Mouse (Mus musculus) frontal cortex, adult 2 months (tissue): ENCODE results near the gene Rab44. TPM values are rescaled to one million over a fixed set of nuclear protein-coding genes. Genes with fewer than 3 reads are reported as not detected.

ENCODE experiments used
- DNase-seq, 2 experiments: peaks; one replicate each; pipeline ENCODE4 v3.0.0; 2022; ENCODE audit warnings: low spot score in 1 of 2; ENCODE audit errors: extremely low spot score in 1 of 2
- polyA plus RNA-seq: library from polyadenylated mRNA; depleted of rRNA; stranded (reverse); fragments of >200 nt; gene quantifications from 2 replicates; pipeline ENCODE4 v1.2.3, GENCODE M21; 2012; rRNA removed

Gene Rab44
- polyA plus RNA-seq, 1 experiment = 0.08 TPM

DNA sequence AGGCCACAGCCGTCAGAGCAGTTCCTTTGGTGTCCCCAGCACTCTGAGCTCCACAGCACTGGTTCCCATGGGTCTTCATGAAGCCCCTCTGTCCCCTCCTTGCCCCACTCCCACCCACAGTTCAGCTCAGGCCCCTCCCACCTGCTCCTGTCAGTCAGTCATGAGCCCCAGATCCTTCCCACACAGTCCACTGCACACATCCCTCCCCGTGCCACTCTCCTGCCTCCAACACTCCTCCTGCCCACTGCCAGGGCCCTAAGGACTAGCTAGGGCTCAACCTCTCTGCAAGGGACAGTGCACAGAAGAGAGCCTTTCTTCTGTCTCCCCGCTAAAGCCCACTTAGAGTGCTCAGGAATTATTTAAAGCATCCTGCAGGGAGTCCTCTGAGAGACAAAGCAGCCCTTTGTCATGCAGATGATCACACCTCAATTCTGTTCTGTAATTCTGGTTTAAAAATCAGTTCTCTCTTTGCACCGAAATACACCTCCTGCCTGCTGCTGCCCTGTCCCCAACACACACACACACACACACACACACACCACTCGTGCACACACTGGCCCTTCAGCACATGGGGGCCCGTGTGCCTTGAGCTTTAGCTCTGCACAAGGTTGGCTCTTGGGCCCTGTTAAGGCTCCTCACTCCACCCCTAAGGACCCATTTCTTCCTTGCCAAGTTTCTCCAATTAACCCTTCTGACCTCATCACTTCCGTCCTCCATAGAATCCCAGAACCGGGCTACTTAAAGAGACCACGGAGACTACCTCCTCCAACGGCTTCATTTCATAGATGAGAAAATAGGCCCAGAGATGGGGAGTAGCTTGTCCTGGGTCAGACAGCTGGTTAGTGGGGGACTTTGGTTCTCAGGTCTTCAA is 73.3 kb downstream of the Rab44 start:
- no peak for DNase-seq

- DNase-seq = no peak
Observed at GRCm38 (mm10) chr17:29188989-29189388, 75.0 kb downstream of the Rab44 start.

- DNase-seq = no peak
Observed at GRCm38 (mm10) chr17:29195579-29195978, 81.6 kb downstream of the Rab44 start.

Other genes with a start within 250 kb of the Rab44 start
- 6.6 and 8.3 TPM in 2 replicates for gene 4930539E08Rik, start 198.8 kb upstream of the Rab44 start, polyA plus RNA-seq
- 0.23 TPM in 1 of 2 replicates, not detected in the other for gene Pxt1, start 170.3 kb upstream of the Rab44 start, polyA plus RNA-seq
- 49.1 and 50.1 TPM in 2 replicates for gene Kctd20, start 162.2 kb upstream of the Rab44 start, polyA plus RNA-seq
- 80.7 and 86.2 TPM in 2 replicates for gene Stk38, start 106.2 kb upstream of the Rab44 start, polyA plus RNA-seq
- gene Srsf3, start 81.5 kb upstream of the Rab44 start, polyA plus RNA-seq = 135 and 141 TPM in 2 replicates
- 37.7 and 55.8 TPM in 2 replicates for gene Cdkn1a, start 23.2 kb upstream of the Rab44 start, polyA plus RNA-seq
- 117 TPM in 2 replicates for gene Cpne5, start 124.0 kb downstream of the Rab44 start, polyA plus RNA-seq
- 21.7 and 23.7 TPM in 2 replicates for gene Ppil1, start 150.0 kb downstream of the Rab44 start, polyA plus RNA-seq
- gene BC004004, start 154.6 kb downstream of the Rab44 start, polyA plus RNA-seq = 79.2 and 84.2 TPM in 2 replicates
- 0.97 and 1.1 TPM in 2 replicates for gene Pi16, start 203.5 kb downstream of the Rab44 start, polyA plus RNA-seq
- gene Mtch1, start 233.8 kb downstream of the Rab44 start, polyA plus RNA-seq = 548 and 552 TPM in 2 replicates
- gene Fgd2, start 246.8 kb downstream of the Rab44 start, polyA plus RNA-seq = 11.0 and 14.7 TPM in 2 replicates